Mouse (Mus musculus) left cerebral cortex, postnatal 14 days (tissue): Measurements from ENCODE around the gene Porcn. TPM values are rescaled to one million over a fixed set of nuclear protein-coding genes. Genes with fewer than 3 reads are reported as not detected.

ENCODE experiments used
- DNase-seq, 2 experiments: peaks; one replicate each; pipeline ENCODE4 v3.0.0; 2021 to 2022; ENCODE audit warnings: low spot score in 2 of 2, mixed read lengths in 1 of 2
- intact Hi-C: fragments of 180-260 bp; cut with DNase I; formaldehyde crosslinking; loops from one replicate; pipeline ENCODE4 v1.15.1; 2025
- long read RNA-seq, 2 experiments: library from polyadenylated mRNA; stranded (forward); transcript quantifications; one replicate each; pipeline ENCODE4 v2.0.0; 2021
- total RNA-seq, 2 experiments: library from RNA; stranded (reverse); gene quantifications; 2 replicates each; pipeline ENCODE4 v1.2.3; 2021

The Porcn gene
- 10 to 100 TPM; 83.2 to 83.3 TPM for total RNA-seq
- long read RNA-seq, experiment 1, partial matches to known transcripts, result 17 of 26 reads
- long read RNA-seq, experiment 1, other reads (novel, unspliced or antisense), result 7 of 26 reads
- long read RNA-seq, experiment 2, partial matches to known transcripts, result 4 of 9 reads
- long read RNA-seq, experiment 2, other reads (novel, unspliced or antisense), result 4 of 9 reads

- intact Hi-C loops, result loop anchor here (5.0 kb wide), 1 partner anchor 41 kb away; no protein-coding TSS in a partner anchor
Measured at GRCm38 (mm10) chrX:8206015-8206693, at the start of gene Porcn. Porcn (minus strand) TSS chrX:8206525.

GRCm38 (mm10) chrX:8255807-8256206 lies 49.5 kb upstream of the Porcn start:
- intact Hi-C loops, result no loop called here

More at GRCm38 (mm10) chrX:8206015-8206693, at the start of gene Porcn:
- peak; percentile 67 to 78 for DNase-seq

GRCm38 (mm10) chrX:8253711-8254110 lies 47.4 kb upstream of the Porcn start:
- intact Hi-C loops, result loop anchor here (5.0 kb wide), 1 partner anchor 61 kb away; the partner anchor contains the start of gene Ebp
- no peak for DNase-seq

More at GRCm38 (mm10) chrX:8255807-8256206, 49.5 kb upstream of the Porcn start:
- no peak for DNase-seq

GRCm38 (mm10) chrX:8252334-8253285 lies 46.3 kb upstream of the Porcn start, which contains the start of gene Ftsj1:
Ftsj1 (minus strand) TSS chrX:8252406.
- DNase-seq, result peak; percentile 76 to 84
- intact Hi-C loops, result loop anchor here (5.0 kb wide), 1 partner anchor 60 kb away; the partner anchor contains the start of gene Ebp

- no peak for DNase-seq
Measured at GRCm38 (mm10) chrX:8251789-8252333, 45.5 kb upstream of the Porcn start.

GRCm38 (mm10) chrX:8248542-8249120 lies 42.3 kb upstream of the Porcn start:
- intact Hi-C loops, result loop anchor here (5.0 kb wide), 1 partner anchor 41 kb away; the partner anchor contains the start of gene Porcn
- no peak for DNase-seq

More at GRCm38 (mm10) chrX:8251789-8252333, 45.5 kb upstream of the Porcn start:
- intact Hi-C loops, result loop anchor here (5.0 kb wide), 1 partner anchor 60 kb away; the partner anchor contains the start of gene Ebp

GRCm38 (mm10) chrX:8247680-8248079 lies 41.4 kb upstream of the Porcn start:
- no peak for DNase-seq
- intact Hi-C loops, result loop anchor here (5.0 kb wide), 1 partner anchor 40 kb away; the partner anchor contains the start of gene Porcn

- intact Hi-C loops, result no loop called here
- no peak for DNase-seq
Measured at GRCm38 (mm10) chrX:8238804-8239395, 32.6 kb upstream of the Porcn start.

- intact Hi-C loops, result no loop called here
- no peak for DNase-seq
Measured at GRCm38 (mm10) chrX:8236704-8237103, 30.4 kb upstream of the Porcn start.

- DNase-seq, result no peak
- intact Hi-C loops, result no loop called here
Measured at GRCm38 (mm10) chrX:8233602-8234001, 27.3 kb upstream of the Porcn start.

GRCm38 (mm10) chrX:8230272-8230671 lies 23.9 kb upstream of the Porcn start:
- DNase-seq, result no peak
- intact Hi-C loops, result no loop called here

- intact Hi-C loops, result loop anchor here (2.0 kb wide), 1 partner anchor 19 kb away; no protein-coding TSS in a partner anchor
Measured at GRCm38 (mm10) chrX:8223473-8223872, 17.1 kb upstream of the Porcn start.

GRCm38 (mm10) chrX:8222678-8223421 lies 16.5 kb upstream of the Porcn start:
- intact Hi-C loops, result loop anchor here (2.0 kb wide), 1 partner anchor 18 kb away; no protein-coding TSS in a partner anchor
- peak; percentile 9 to 39 for DNase-seq

More at GRCm38 (mm10) chrX:8223473-8223872, 17.1 kb upstream of the Porcn start:
- DNase-seq, result no peak

GRCm38 (mm10) chrX:8222296-8222677 lies 16.0 kb upstream of the Porcn start:
- DNase-seq, result peak; percentile 51 to 74
- intact Hi-C loops, result loop anchor here (2.0 kb wide), 1 partner anchor 17 kb away; no protein-coding TSS in a partner anchor

GRCm38 (mm10) chrX:8219651-8220050 lies 13.3 kb upstream of the Porcn start:
- no peak for DNase-seq
- intact Hi-C loops, result no loop called here

GRCm38 (mm10) chrX:8218114-8218513 lies 11.8 kb upstream of the Porcn start:
- intact Hi-C loops, result no loop called here
- DNase-seq, result no peak

- intact Hi-C loops, result no loop called here
- peak; percentile 40 to 67 for DNase-seq
Measured at GRCm38 (mm10) chrX:8217383-8217782, 11.1 kb upstream of the Porcn start.
